In genomic region chr5:24747533-24747932, GRCm38 (mm10) we compare ENCODE assay signal across 14 mouse cellular contexts. TPM values are rescaled to one million over a fixed set of nuclear protein-coding genes. Genes with fewer than 3 reads are reported as not detected.
DNase-seq lines count a peak whose midpoint lies in the region; ATAC-seq lines count a peak whose summit lies in the region.
"Had no signal": no experiment of that assay in that cellular context is flagged by ENCODE, and none has a peak within 500 bp of the region (broad histone marks: within the 10 kb centered on the region; RNA-seq: fewer than 3 reads in every experiment).

No protein-coding gene starts in this region.

- no peaks in the 10 kb centered on the region for H3K9me3 ChIP-seq in kidney, embryonic 14.5 days (ENCODE audit: control insufficient read depth, low read length)
- H3K9me3 ChIP-seq in limb, embryonic 12.5 days, result no peaks in the 10 kb centered on the region
- H3K9me3 ChIP-seq: liver, embryonic 12.5 days had no signal

- no peak overlapping the region for H3K9ac ChIP-seq in kidney, embryonic 14.5 days (ENCODE audit: low read depth, low read length)
- H3K9ac ChIP-seq in limb, embryonic 12.5 days (replicated peaks), result no peak overlapping the region
- H3K9ac ChIP-seq: liver, embryonic 12.5 days had no signal

- H3K27me3 ChIP-seq in kidney, embryonic 14.5 days (ENCODE audit: control insufficient read depth, insufficient read depth, low read length), result no peaks in the 10 kb centered on the region
- no peaks in the 10 kb centered on the region for H3K27me3 ChIP-seq in limb, embryonic 12.5 days

- peaks cover 35% of the 10 kb centered on the region for H3K4me1 ChIP-seq in kidney, embryonic 14.5 days (ENCODE audit: control insufficient read depth, insufficient read depth, low read length)
- peaks cover 37% of the 10 kb centered on the region for H3K4me1 ChIP-seq in limb, embryonic 12.5 days (replicated peaks)

- H3K36me3 ChIP-seq in kidney, embryonic 14.5 days (ENCODE audit: control insufficient read depth, insufficient read depth, low read length), result no peaks in the 10 kb centered on the region
- H3K36me3 ChIP-seq in limb, embryonic 12.5 days, result no peaks in the 10 kb centered on the region
- H3K36me3 ChIP-seq: liver, embryonic 12.5 days had no signal

- 9% methylated on average over 6 of the region's 6 CpGs for whole genome bisulfite sequencing in kidney, embryonic 14.5 days
- WGBS in limb, embryonic 12.5 days, result 8% methylated on average over 6 of the region's 6 CpGs

- no peak overlapping the region for H3K4me2 ChIP-seq in kidney, embryonic 14.5 days (replicated peaks; ENCODE audit: low read depth, low read length)
- H3K4me2 ChIP-seq in limb, embryonic 12.5 days, result 0 out of 2 replicates have a peak overlapping the region, but pooled peaks have one; percentile 4
- H3K4me2 ChIP-seq: liver, embryonic 12.5 days had no signal

- DNase-seq in embryo, embryonic 10 days (ENCODE audit: low spot score), result peak; percentile 39
- no peak for DNase-seq in embryo, embryonic 9.5 days (ENCODE audit: extremely low spot score)
- no peak for DNase-seq in kidney, adult 18-20 months
- DNase-seq in Muller cell, postnatal 12 days (ENCODE audit: inconsistent ontology term), result peak; percentile 52
- no peak for DNase-seq in thymus, postnatal 10 days (ENCODE audit: low spot score in 2 of 2)
- DNase-seq: adrenal gland, postnatal 10 days; heart, adult 18-20 months; layer of hippocampus, adult 9-11 months; lung, postnatal 4 days had no signal

- ATAC-seq in kidney, embryonic 14.5 days (ENCODE audit: low FRiP score, low TSS enrichment), result no peak
- ATAC-seq in limb, embryonic 12.5 days (ENCODE audit: insufficient number of reproducible peaks, insufficient read depth, low FRiP score, low TSS enrichment, low read depth), result no peak
- ATAC-seq in erythroblast, adult 5-6 weeks (replicated peaks; ENCODE audit: low FRiP score, poor library complexity, severe bottlenecking), result no peak
- ATAC-seq: liver, embryonic 12.5 days had no signal

- no peak overlapping the region for H3K4me3 ChIP-seq in kidney, embryonic 14.5 days (ENCODE audit: low read length)
- no peak overlapping the region for H3K4me3 ChIP-seq in limb, embryonic 12.5 days (replicated peaks)
- H3K4me3 ChIP-seq: liver, embryonic 12.5 days had no signal

- H3K27ac ChIP-seq in kidney, embryonic 14.5 days (ENCODE audit: low read depth, low read length), result peak overlapping the region; percentile 63; the same call in 1 of the 2 replicates
- no peak overlapping the region for H3K27ac ChIP-seq in limb, embryonic 12.5 days
- H3K27ac ChIP-seq: liver, embryonic 12.5 days had no signal

RNA-seq across cellular contexts. Expression of gene Crygn, which starts 10.3 kb away (rescaled TPM):
- polyA plus RNA-seq in kidney, embryonic 14.5 days (2014; fragmentation: Nextera tagmentation; extraction: Ambion mirVana), result 1.7 and 2.6 TPM in 2 replicates
- polyA plus RNA-seq in limb, embryonic 12.5 days (2016; fragmentation: Nextera tagmentation; extraction: Ambion mirVana), result 1.6 TPM in 1 of 2 replicates, not detected in the other
- total RNA-seq in erythroblast, adult 5-6 weeks (2015; ENCODE audit: low replicate concordance), result not detected in 2 replicates
- not detected in 2 replicates for total RNA-seq in erythroblast, adult 5-6 weeks (2017; ENCODE audit: low replicate concordance)
- total RNA-seq: adrenal gland, postnatal 10 days; heart, adult 18-20 months; MEL had no signal
- polyA plus RNA-seq: liver, embryonic 12.5 days had no signal

RNA-seq across cellular contexts. Expression of gene Wdr86, which starts 17.0 kb away (rescaled TPM):
- polyA plus RNA-seq in kidney, embryonic 14.5 days (2014; fragmentation: Nextera tagmentation; extraction: Ambion mirVana), result 36.1 and 37.0 TPM in 2 replicates
- 40.3 and 44.8 TPM in 2 replicates for polyA plus RNA-seq in limb, embryonic 12.5 days (2016; fragmentation: Nextera tagmentation; extraction: Ambion mirVana)
- not detected in 2 replicates for total RNA-seq in erythroblast, adult 5-6 weeks (2015; ENCODE audit: low replicate concordance)
- not detected in 2 replicates for total RNA-seq in erythroblast, adult 5-6 weeks (2017; ENCODE audit: low replicate concordance)
- total RNA-seq: MEL had no signal

Comparison
In these comparisons a context has a peak if more than half of its experiments do, and no peak if none do; other contexts are left out.
1. DNase-seq: peak in embryo, embryonic 10 days (single experiment) and Muller cell, postnatal 12 days (single experiment); none in embryo, embryonic 9.5 days (single experiment), kidney, adult 18-20 months (single experiment) and thymus, postnatal 10 days (0 of 2).